Mouse (Mus musculus) spleen, adult 12 weeks (tissue): Measurements from ENCODE around the gene Cenpm.

Source experiments
- DNase-seq: peaks from one replicate; pipeline ENCODE4 v3.0.0; 2022; ENCODE audit warnings: low spot score

Cenpm gene

GRCm38 (mm10) chr15:82243311-82243710 is 1.2 kb downstream of the Cenpm start:
- no peak for DNase-seq

GRCm38 (mm10) chr15:82236565-82236964 is 8.0 kb downstream of the Cenpm start:
- DNase-seq, result peak; percentile 78

- no peak for DNase-seq
Measured at GRCm38 (mm10) chr15:82235661-82236060, 8.9 kb downstream of the Cenpm start.

- DNase-seq, result no peak
Measured at GRCm38 (mm10) chr15:82232651-82233050, 11.9 kb downstream of the Cenpm start.

GRCm38 (mm10) chr15:82231591-82232378 is 12.8 kb downstream of the Cenpm start:
- no peak for DNase-seq

GRCm38 (mm10) chr15:82231100-82231499 is 13.4 kb downstream of the Cenpm start:
- DNase-seq, result no peak

GRCm38 (mm10) chr15:82230098-82230611 is 14.4 kb downstream of the Cenpm start:
- DNase-seq, result no peak

GRCm38 (mm10) chr15:82229542-82230045 is 15.0 kb downstream of the Cenpm start:
- DNase-seq, result no peak

- DNase-seq, result no peak
Measured at GRCm38 (mm10) chr15:82225769-82226168, 18.8 kb downstream of the Cenpm start.

- no peak for DNase-seq
Measured at GRCm38 (mm10) chr15:82224602-82225215, 19.8 kb downstream of the Cenpm start.

GRCm38 (mm10) chr15:82223657-82224601 is 20.6 kb downstream of the Cenpm start, which contains the start of gene Tnfrsf13c:
Tnfrsf13c (minus strand) TSS chr15:82224369.
- peak; percentile 65 for DNase-seq

GRCm38 (mm10) chr15:82223251-82223650 is 21.3 kb downstream of the Cenpm start:
- no peak for DNase-seq

GRCm38 (mm10) chr15:82221104-82221860 is 23.3 kb downstream of the Cenpm start:
- no peak for DNase-seq

- DNase-seq, result no peak
Measured at GRCm38 (mm10) chr15:82220003-82220675, 24.4 kb downstream of the Cenpm start.

- peak; percentile 52 for DNase-seq
Measured at GRCm38 (mm10) chr15:82218778-82219666, 25.5 kb downstream of the Cenpm start.

- DNase-seq, result no peak
Measured at GRCm38 (mm10) chr15:82217980-82218379, 26.6 kb downstream of the Cenpm start.

- DNase-seq, result no peak
Measured at GRCm38 (mm10) chr15:82217039-82217438, 27.5 kb downstream of the Cenpm start.

GRCm38 (mm10) chr15:82216142-82216827 is 28.3 kb downstream of the Cenpm start:
- DNase-seq, result no peak
